Mouse (Mus musculus) embryonic fibroblast, embryonic 13.5 days (primary cell): ENCODE data around the gene Trim56.

ENCODE experiments used
- CTCF ChIP-seq: IDR thresholded peaks from 2 replicates; pipeline ENCODE4 v1.5.1; 2011; ENCODE audit warnings: mild to moderate bottlenecking, control low read depth, low read length, moderate library complexity, borderline replicate concordance; ENCODE audit not compliant: insufficient read depth
- POLR2A ChIP-seq: IDR thresholded peaks from 2 replicates; pipeline ENCODE4 v1.6.1; 2011; ENCODE audit warnings: low read depth, mild to moderate bottlenecking, control low read depth, low read length, moderate library complexity

DNA sequence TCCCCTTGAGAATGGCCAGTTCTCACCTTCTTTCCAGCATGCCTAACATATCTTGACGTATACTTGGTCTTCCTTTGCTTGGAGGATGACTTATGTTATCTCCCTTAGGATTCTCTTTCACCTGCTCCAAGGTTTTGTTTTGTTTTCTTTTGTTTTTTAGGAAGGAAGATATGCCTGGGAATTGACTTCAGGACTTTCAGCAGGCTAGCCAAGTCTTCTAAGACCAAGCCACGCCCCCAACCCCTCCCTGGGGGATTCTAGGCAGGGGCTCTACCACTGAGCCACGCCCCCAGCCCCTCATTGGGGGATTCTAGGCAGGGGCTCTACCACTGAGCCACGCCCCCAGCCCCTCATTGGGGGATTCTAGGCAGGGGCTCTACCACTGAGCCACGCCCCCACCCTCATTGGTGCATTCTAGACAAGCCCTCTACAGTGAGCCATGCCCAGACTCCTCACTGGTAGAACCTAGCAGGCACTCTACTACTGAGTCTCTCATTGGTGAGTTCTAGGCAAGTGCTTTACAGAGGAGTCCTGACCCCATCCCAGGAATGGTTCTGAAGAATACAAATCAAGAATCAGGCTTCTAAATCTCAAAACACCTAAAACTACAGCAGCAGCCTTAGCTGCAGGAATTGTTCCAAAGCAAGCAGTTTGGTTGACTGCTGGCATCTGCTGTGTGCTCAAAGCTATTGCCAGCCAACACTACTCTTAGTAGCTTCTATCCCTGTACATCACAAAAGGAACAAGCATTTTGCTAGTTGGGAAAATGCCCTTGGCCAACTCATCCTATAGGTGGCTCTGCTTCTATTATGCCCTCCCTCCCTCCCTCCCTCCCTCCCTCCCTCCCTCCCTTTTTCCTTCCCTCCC is 4.2 kb downstream of the Trim56 start:
- TF ChIP-seq POLR2A (no peak), CTCF (no peak)
